Mouse (Mus musculus): ENCODE measurements around the gene Rab19.
"Not testable (repeated sequence)": the region's sequence is repeated elsewhere in the genome, so short reads cannot be mapped to it uniquely, and the experiment has no call there.

Gene Rab19

GRCm38 (mm10) chr6:39381125-39381880, at the start of gene Rab19:
Gene Rab19 (plus strand): TSS chr6:39381175.
- ATAC-seq (ENCODE audit: insufficient number of reproducible peaks, low FRiP score, low TSS enrichment): no peak

- ATAC-seq (ENCODE audit: insufficient number of reproducible peaks, low FRiP score, low TSS enrichment): 0 out of 2 replicates have a peak, but pooled peaks have one; percentile 10
Observed at GRCm38 (mm10) chr6:39331998-39332700, 48.8 kb upstream of the Rab19 start.

GRCm38 (mm10) chr6:39334224-39334623, 46.8 kb upstream of the Rab19 start:
- no peak for ATAC-seq (ENCODE audit: insufficient number of reproducible peaks, low FRiP score, low TSS enrichment)

- no peak for ATAC-seq (ENCODE audit: insufficient number of reproducible peaks, low FRiP score, low TSS enrichment)
Observed at GRCm38 (mm10) chr6:39334873-39335272, 46.1 kb upstream of the Rab19 start.

GRCm38 (mm10) chr6:39338359-39338758, 42.6 kb upstream of the Rab19 start:
- no peak for ATAC-seq (ENCODE audit: insufficient number of reproducible peaks, low FRiP score, low TSS enrichment)

- ATAC-seq (ENCODE audit: insufficient number of reproducible peaks, low FRiP score, low TSS enrichment): no peak
Observed at GRCm38 (mm10) chr6:39341798-39342197, 39.2 kb upstream of the Rab19 start.

- peak; percentile 90 for ATAC-seq (ENCODE audit: insufficient number of reproducible peaks, low FRiP score, low TSS enrichment)
Observed at GRCm38 (mm10) chr6:39344020-39344419, 37.0 kb upstream of the Rab19 start.

- no peak for ATAC-seq (ENCODE audit: insufficient number of reproducible peaks, low FRiP score, low TSS enrichment)
Observed at GRCm38 (mm10) chr6:39345430-39345829, 35.5 kb upstream of the Rab19 start.

- no peak for ATAC-seq (ENCODE audit: insufficient number of reproducible peaks, low FRiP score, low TSS enrichment)
Observed at GRCm38 (mm10) chr6:39346991-39347501, 33.9 kb upstream of the Rab19 start.

GRCm38 (mm10) chr6:39347880-39348814, 32.8 kb upstream of the Rab19 start:
- no peak for ATAC-seq (ENCODE audit: insufficient number of reproducible peaks, low FRiP score, low TSS enrichment)

GRCm38 (mm10) chr6:39348946-39349345, 32.0 kb upstream of the Rab19 start:
- ATAC-seq (ENCODE audit: insufficient number of reproducible peaks, low FRiP score, low TSS enrichment): no peak

- not testable (repeated sequence) for ATAC-seq (ENCODE audit: insufficient number of reproducible peaks, low FRiP score, low TSS enrichment)
Observed at GRCm38 (mm10) chr6:39359207-39359606, 21.8 kb upstream of the Rab19 start.

GRCm38 (mm10) chr6:39362684-39363083, 18.3 kb upstream of the Rab19 start:
- no peak for ATAC-seq (ENCODE audit: insufficient number of reproducible peaks, low FRiP score, low TSS enrichment)

GRCm38 (mm10) chr6:39369631-39370030, 11.3 kb upstream of the Rab19 start:
- ATAC-seq (ENCODE audit: insufficient number of reproducible peaks, low FRiP score, low TSS enrichment): no peak

GRCm38 (mm10) chr6:39372042-39372441, 8.9 kb upstream of the Rab19 start:
- ATAC-seq (ENCODE audit: insufficient number of reproducible peaks, low FRiP score, low TSS enrichment): no peak

- no peak for ATAC-seq (ENCODE audit: insufficient number of reproducible peaks, low FRiP score, low TSS enrichment)
Observed at GRCm38 (mm10) chr6:39372727-39373126, 8.2 kb upstream of the Rab19 start.

- no peak for ATAC-seq (ENCODE audit: insufficient number of reproducible peaks, low FRiP score, low TSS enrichment)
Observed at GRCm38 (mm10) chr6:39373301-39373955, 7.5 kb upstream of the Rab19 start.

- no peak for ATAC-seq (ENCODE audit: insufficient number of reproducible peaks, low FRiP score, low TSS enrichment)
Observed at GRCm38 (mm10) chr6:39376775-39377174, 4.2 kb upstream of the Rab19 start.

GRCm38 (mm10) chr6:39377311-39377827, 3.6 kb upstream of the Rab19 start, which contains the start of gene Slc37a3:
Gene Slc37a3 (minus strand): TSS chr6:39377675.
- ATAC-seq (ENCODE audit: insufficient number of reproducible peaks, low FRiP score, low TSS enrichment): peak; percentile 88
